Mouse (Mus musculus) urinary bladder, adult 18-20 months (tissue): ENCODE measurements at regions not wholly inside any gene's neighbourhood (a gene's known extent, or its start where the extent isn't known, plus 50 kb on each side); places are given as distances from the start of the nearest gene placed in this dataset.

Experiments
- DNase-seq, 2 experiments: peaks; one replicate each; pipeline ENCODE4 v3.0.0; 2022; ENCODE audit warnings: low spot score in 2 of 2, mixed read lengths in 2 of 2

DNA sequence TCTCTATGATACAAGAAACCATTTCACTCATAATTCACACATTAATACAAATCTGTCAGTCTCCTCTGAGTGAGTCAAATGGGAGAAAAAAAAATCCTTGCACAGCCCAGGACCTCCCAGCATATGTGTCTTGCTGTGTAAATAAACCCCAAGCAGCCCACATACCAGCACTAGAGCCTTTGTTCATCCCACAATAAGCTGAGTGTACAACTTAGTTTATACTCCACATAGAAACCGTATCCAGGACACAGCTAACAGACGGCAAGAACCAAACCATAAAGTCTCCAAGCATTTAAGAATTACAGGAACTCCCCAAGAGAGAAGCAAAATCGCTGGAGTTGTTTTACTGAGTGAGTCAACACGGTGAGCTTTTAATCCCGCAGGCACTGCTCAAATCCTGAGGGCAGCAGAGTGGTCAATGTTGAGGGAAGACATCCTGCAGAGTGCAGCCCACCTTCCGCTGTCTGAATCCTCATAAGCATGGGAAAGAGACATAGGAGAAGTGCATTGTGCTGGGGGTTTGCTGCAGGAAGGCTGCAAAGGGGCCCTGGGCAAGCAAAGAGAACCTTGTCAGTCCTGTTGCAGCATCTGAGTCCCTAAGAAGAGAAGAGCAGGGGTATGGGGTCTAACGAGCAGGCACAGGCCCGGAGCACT is 436.4 kb downstream of the Tns3 start:
- DNase-seq = no peak

DNA sequence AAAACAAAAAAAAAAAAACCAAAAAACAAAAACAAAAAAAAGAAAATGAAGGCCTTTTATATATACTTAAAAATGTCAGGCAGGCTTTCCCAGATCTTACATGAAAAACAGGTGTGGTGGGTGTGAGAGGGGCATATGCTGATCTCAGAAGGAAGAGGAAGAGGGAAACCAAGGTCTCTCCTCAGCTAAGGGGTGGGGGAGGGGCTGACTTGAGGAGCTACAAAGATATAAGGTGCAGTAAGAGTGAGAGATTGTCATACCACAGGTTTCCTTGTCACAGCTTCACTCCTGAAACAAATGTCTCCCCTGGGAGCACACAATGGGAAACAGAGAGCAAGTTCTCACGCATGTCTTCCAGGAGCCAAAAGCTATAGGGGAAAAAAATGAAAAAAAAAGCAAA is 440.0 kb downstream of the Tns3 start:
- DNase-seq = no peak

GRCm38 (mm10) chr11:8220618-8221017 is 443.7 kb downstream of the Tns3 start:
- DNase-seq = no peak

- DNase-seq = no peak
Measured at GRCm38 (mm10) chr11:8219911-8220310, 444.4 kb downstream of the Tns3 start.

GRCm38 (mm10) chr11:8215634-8216033 is 448.7 kb downstream of the Tns3 start:
- peak in 1 of 2 experiments; percentile 15 for DNase-seq

GRCm38 (mm10) chr11:8214305-8214903 is 449.9 kb downstream of the Tns3 start:
- no peak for DNase-seq

- DNase-seq = no peak
Measured at GRCm38 (mm10) chr11:8213130-8213529, 451.2 kb downstream of the Tns3 start.

- DNase-seq = no peak
Measured at GRCm38 (mm10) chr11:8212714-8213113, 451.6 kb downstream of the Tns3 start.

DNA sequence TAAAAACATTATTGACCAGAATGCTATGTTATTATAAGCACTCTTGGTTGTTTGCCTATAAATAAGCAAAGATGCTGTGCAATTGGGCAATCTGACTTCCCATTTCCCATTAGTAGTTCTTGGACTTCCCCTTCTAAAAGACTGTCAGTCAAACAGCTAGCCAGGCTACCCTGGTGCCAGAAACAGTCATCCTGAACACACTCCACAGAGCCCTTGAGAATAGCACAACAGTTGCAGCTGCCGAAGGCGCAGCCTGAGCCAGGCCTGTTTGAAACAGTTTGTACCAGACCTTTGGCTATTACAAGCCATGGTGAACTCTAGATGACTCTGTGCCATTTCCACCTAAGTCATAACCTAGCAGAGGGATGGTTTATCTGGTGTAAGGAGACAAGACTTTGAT is 455.3 kb downstream of the Tns3 start:
- DNase-seq = no peak

DNA sequence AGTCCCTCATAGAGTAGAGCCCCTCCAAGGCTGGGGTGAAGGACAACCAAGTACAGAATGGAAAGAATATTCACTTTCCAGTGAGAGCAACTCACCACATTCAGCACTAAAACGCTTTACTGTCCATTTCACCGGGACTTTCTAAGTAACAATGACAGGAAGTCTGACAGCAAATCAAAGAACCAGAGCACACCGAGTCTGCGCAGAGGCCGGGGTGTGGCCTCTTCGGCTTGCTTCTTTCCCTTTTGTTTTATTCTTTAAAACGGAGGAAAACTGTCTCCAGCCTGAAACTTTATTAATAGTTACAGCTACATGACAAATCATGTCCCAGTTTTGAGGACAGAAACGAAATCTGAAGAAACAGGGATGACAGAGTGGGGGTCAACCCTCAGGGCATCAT is 465.0 kb downstream of the Tns3 start:
- no peak for DNase-seq
